Mouse (Mus musculus): ENCODE results near the gene Tbcb.
"Not testable (repeated sequence)": the region's sequence is repeated elsewhere in the genome, so short reads cannot be mapped to it uniquely, and the experiment has no call there.

- not testable (repeated sequence) for TF ChIP-seq EP300, CTCF (IDR thresholded peaks at IDR 0.05; ENCODE audit: low read depth)
Observed at GRCm38 (mm10) chr7:30200661-30201060, 31.4 kb downstream of the Tbcb start.
